Comparison of ENCODE assay signal across 31 mouse cellular contexts in genomic region chr4:53130622-53131517, GRCm38 (mm10). TPM values are rescaled to one million over a fixed set of nuclear protein-coding genes. Genes with fewer than 3 reads are reported as not detected.
DNase-seq lines count a peak whose midpoint lies in the region; ATAC-seq and TF ChIP-seq lines count a peak whose summit lies in the region.
"Had no signal": no experiment of that assay in that cellular context is flagged by ENCODE, and none has a peak within 500 bp of the region (broad histone marks: within the 10 kb centered on the region; RNA-seq: fewer than 3 reads in every experiment).

No protein-coding gene starts in this region.

- 0 out of 2 replicates have a peak, but pooled peaks have one; percentile 33 for ATAC-seq in midbrain, embryonic 11.5 days (ENCODE audit: low FRiP score)
- no peak for ATAC-seq in midbrain, postnatal 0 days (ENCODE audit: low FRiP score)
- peak; percentile 69 for ATAC-seq in liver, embryonic 13.5 days (ENCODE audit: low read depth)
- 0 out of 2 replicates have a peak, but pooled peaks have one; percentile 28 for ATAC-seq in megakaryocyte, adult 5-6 weeks (ENCODE audit: poor library complexity, severe bottlenecking)
- ATAC-seq: forebrain, postnatal 0 days had no signal

- TF ChIP-seq CTCF in midbrain, postnatal 0 days (IDR thresholded peaks at IDR 0.05): no peak

- no peak overlapping the region for H3K4me3 ChIP-seq in midbrain, embryonic 11.5 days (ENCODE audit: low read depth, low read length)
- H3K4me3 ChIP-seq in midbrain, postnatal 0 days (ENCODE audit: low read depth, low read length): no peak overlapping the region
- no peak overlapping the region for H3K4me3 ChIP-seq in liver, embryonic 13.5 days (replicated peaks)
- H3K4me3 ChIP-seq: erythroblast, embryonic 14.5 days; forebrain, embryonic 12.5 days; heart, embryonic 12.5 days; hindbrain, embryonic 13.5 days; kidney, embryonic 15.5 days; limb, embryonic 12.5 days; neural tube, embryonic 15.5 days had no signal

- H3K9me3 ChIP-seq in midbrain, embryonic 11.5 days (ENCODE audit: control insufficient read depth, low read length): no peaks in the 10 kb centered on the region
- no peaks in the 10 kb centered on the region for H3K9me3 ChIP-seq in midbrain, postnatal 0 days (ENCODE audit: low read length)
- H3K9me3 ChIP-seq in liver, embryonic 13.5 days (replicated peaks): 0 out of 2 replicates have a peak, but pooled peaks cover 3% of the 10 kb centered on the region
- H3K9me3 ChIP-seq: kidney, embryonic 15.5 days; neural tube, embryonic 15.5 days had no signal

- H3K4me1 ChIP-seq in midbrain, embryonic 11.5 days (ENCODE audit: control insufficient read depth, insufficient read depth, low read length): no peaks in the 10 kb centered on the region; the same call in 1 of the 2 replicates
- H3K4me1 ChIP-seq in midbrain, postnatal 0 days (ENCODE audit: insufficient read depth, low read length): no peaks in the 10 kb centered on the region
- peaks cover 36% of the 10 kb centered on the region for H3K4me1 ChIP-seq in liver, embryonic 13.5 days (replicated peaks)
- H3K4me1 ChIP-seq: forebrain, embryonic 12.5 days; heart, embryonic 12.5 days; hindbrain, embryonic 13.5 days; kidney, embryonic 15.5 days; limb, embryonic 12.5 days; neural tube, embryonic 15.5 days had no signal

- no peak for DNase-seq in midbrain, embryonic 11.5 days (ENCODE audit: low spot score, missing footprints)
- DNase-seq in midbrain, postnatal 0 days (ENCODE audit: low spot score): no peak
- no peak for DNase-seq in liver, embryonic 13.5 days
- no peak for DNase-seq in spleen, postnatal 36 days (ENCODE audit: low spot score in 2 of 2)
- no peak for DNase-seq in gastrocnemius, adult 18-20 months (ENCODE audit: low spot score)
- DNase-seq: adrenal gland, postnatal 36 days; B cell, adult 2 months; cerebellum, adult 2 months; cerebellum, postnatal 14 days; forebrain, postnatal 0 days; gastrocnemius, postnatal 14 days; heart, adult 18-20 months; heart, postnatal 4 days; kidney, adult 18-20 months; kidney, postnatal 25 days; lung, embryonic 14.5 days; lung, postnatal 14 days; midbrain, embryonic 14.5 days; retina, postnatal 1 day; right cerebral cortex, postnatal 25 days; thymus, adult 18-20 months; thymus, postnatal 25 days had no signal

- 51% methylated on average over 6 of the region's 6 CpGs for WGBS in midbrain, embryonic 11.5 days
- WGBS in midbrain, postnatal 0 days: 64% methylated on average over 6 of the region's 6 CpGs
- 44% methylated on average over 6 of the region's 6 CpGs for WGBS in liver, embryonic 13.5 days (ENCODE audit: insufficient replicate concordance)

- H3K36me3 ChIP-seq in midbrain, embryonic 11.5 days (ENCODE audit: control insufficient read depth, insufficient read depth, low read length): no peaks in the 10 kb centered on the region
- H3K36me3 ChIP-seq in midbrain, postnatal 0 days (ENCODE audit: insufficient read depth, low read length): no peaks in the 10 kb centered on the region
- peaks cover 47% of the 10 kb centered on the region for H3K36me3 ChIP-seq in liver, embryonic 13.5 days

- H3K4me2 ChIP-seq in midbrain, embryonic 11.5 days: no peak overlapping the region
- H3K4me2 ChIP-seq in midbrain, postnatal 0 days (ENCODE audit: low read depth, low read length, poor library complexity, severe bottlenecking): no peak overlapping the region
- no peak overlapping the region for H3K4me2 ChIP-seq in liver, embryonic 13.5 days
- H3K4me2 ChIP-seq: forebrain, embryonic 12.5 days; heart, embryonic 12.5 days; hindbrain, embryonic 13.5 days; kidney, embryonic 15.5 days; limb, embryonic 12.5 days; lung, embryonic 14.5 days; neural tube, embryonic 15.5 days had no signal

- no peak overlapping the region for H3K9ac ChIP-seq in midbrain, embryonic 11.5 days (ENCODE audit: low read length)
- no peak overlapping the region for H3K9ac ChIP-seq in midbrain, postnatal 0 days (replicated peaks; ENCODE audit: low read length, poor library complexity, severe bottlenecking)
- no peak overlapping the region for H3K9ac ChIP-seq in liver, embryonic 13.5 days
- H3K9ac ChIP-seq: forebrain, embryonic 12.5 days; forebrain, postnatal 0 days; heart, embryonic 12.5 days; hindbrain, embryonic 13.5 days; kidney, embryonic 15.5 days; limb, embryonic 12.5 days; lung, embryonic 14.5 days; neural tube, embryonic 15.5 days had no signal

- no peaks in the 10 kb centered on the region for H3K27me3 ChIP-seq in midbrain, embryonic 11.5 days (ENCODE audit: control insufficient read depth, insufficient read depth, low read length)
- no peaks in the 10 kb centered on the region for H3K27me3 ChIP-seq in midbrain, postnatal 0 days (ENCODE audit: insufficient read depth, low read length)
- no peaks in the 10 kb centered on the region for H3K27me3 ChIP-seq in liver, embryonic 13.5 days
- H3K27me3 ChIP-seq: forebrain, embryonic 12.5 days; heart, embryonic 12.5 days; hindbrain, embryonic 13.5 days; kidney, embryonic 15.5 days; limb, embryonic 12.5 days; megakaryocyte, embryonic 14.5 days; neural tube, embryonic 15.5 days had no signal

- H3K27ac ChIP-seq in midbrain, embryonic 11.5 days (ENCODE audit: low read depth, low read length): no peak overlapping the region
- H3K27ac ChIP-seq in midbrain, postnatal 0 days (ENCODE audit: low read depth, low read length): no peak overlapping the region
- 0 out of 2 replicates have a peak overlapping the region, but pooled peaks have one; percentile 43 for H3K27ac ChIP-seq in liver, embryonic 13.5 days
- H3K27ac ChIP-seq: forebrain, embryonic 12.5 days; hindbrain, embryonic 13.5 days; kidney, embryonic 15.5 days; limb, embryonic 12.5 days; neural tube, embryonic 15.5 days had no signal

RNA-seq across cellular contexts. Expression of gene Abca1, which starts 28.8 kb away (rescaled TPM):
- 5.4 and 5.8 TPM in 2 replicates for polyA plus RNA-seq in midbrain, embryonic 11.5 days (2014; fragmentation: Nextera tagmentation; extraction: Ambion mirVana)
- total RNA-seq in midbrain, postnatal 0 days (2014; rRNA removed): 49.2 and 63.5 TPM in 2 replicates
- polyA plus RNA-seq in midbrain, postnatal 0 days (2015; fragmentation: Nextera tagmentation; extraction: Ambion mirVana): 8.0 and 8.6 TPM in 2 replicates
- polyA plus RNA-seq in liver, embryonic 13.5 days (2015; fragmentation: Nextera tagmentation; extraction: Ambion mirVana): 6.5 and 8.4 TPM in 2 replicates
- total RNA-seq in megakaryocyte, adult 5-6 weeks (2015): 1.2 and 1.8 TPM in 2 replicates
- 2.5 and 3.4 TPM in 2 replicates for total RNA-seq in megakaryocyte, adult 5-6 weeks (2017)
- total RNA-seq in gastrocnemius, adult 18-20 months (2021): 1 to 10 TPM; 7.1 to 7.4 TPM
